11 mouse cellular contexts compared by ENCODE assay signal in the genomic region with DNA sequence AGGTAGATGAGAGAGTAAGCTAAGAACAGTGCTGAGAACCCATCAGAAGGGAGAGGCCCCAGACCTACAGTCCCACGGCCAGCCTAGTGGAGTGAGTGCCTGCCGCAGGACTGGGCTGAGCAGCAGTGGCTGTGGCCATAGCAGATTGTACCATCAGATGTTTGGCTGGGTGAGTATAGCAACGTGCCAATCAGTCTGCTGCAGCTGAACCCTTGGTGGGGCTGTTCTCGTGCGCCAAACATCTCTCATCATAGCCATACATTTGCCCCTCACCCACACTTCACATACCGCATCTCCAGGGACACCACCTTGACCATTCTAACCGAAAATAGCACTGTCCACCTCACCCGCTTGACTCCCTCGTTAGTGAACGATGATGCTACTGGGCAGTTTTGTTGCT.
"Had no signal": no experiment of that assay in that cellular context is flagged by ENCODE, and none has a peak within 500 bp of the region (broad histone marks: within the 10 kb centered on the region; RNA-seq: fewer than 3 reads in every experiment).

No protein-coding gene starts in this region.

- ATAC-seq: liver, embryonic 12.5 days; midbrain, embryonic 13.5 days had no signal

- DNase-seq: kidney, postnatal 25 days; layer of hippocampus, adult 9-11 months; layer of hippocampus, postnatal 36 days; lung, embryonic 14.5 days; lung, postnatal 10 days; right cerebral cortex, postnatal 4 days; spleen, adult 18-20 months; thymus, adult 18-20 months; thymus, postnatal 14 days had no signal
